Mouse (Mus musculus): ENCODE data around the gene Rexo1. TPM values are rescaled to one million over a fixed set of nuclear protein-coding genes. Genes with fewer than 3 reads are reported as not detected.

Gene Rexo1
- polyA plus RNA-seq, 1 experiment: 62.7 TPM

DNA sequence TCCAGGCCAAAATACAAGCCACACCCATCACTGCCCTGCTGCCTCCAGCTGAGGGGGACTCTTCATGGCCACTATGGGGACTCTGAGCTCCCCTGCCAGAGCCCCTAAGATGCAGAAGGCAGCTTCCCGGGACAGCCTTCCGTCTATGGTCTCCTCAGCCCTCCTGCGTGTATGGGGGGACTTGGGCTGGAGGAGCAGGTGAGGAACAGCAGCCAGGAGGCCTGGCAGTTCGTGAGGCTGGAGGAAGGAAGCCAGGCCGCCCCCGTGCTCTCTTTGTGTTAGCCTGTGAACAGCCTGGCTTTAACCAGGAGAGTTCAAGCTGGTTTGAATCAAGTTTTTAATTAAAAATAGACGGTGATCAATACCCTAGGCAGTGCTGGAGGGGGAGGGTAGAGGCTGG is 59.1 kb downstream of the Rexo1 start:
- no peak for TF ChIP-seq CTCF (IDR thresholded peaks at IDR 0.05; ENCODE audit: insufficient read depth, low read length)
- TF ChIP-seq POLR2A (IDR thresholded peaks at IDR 0.05; ENCODE audit: borderline replicate concordance, extremely low read depth, low read depth, low read length): no peak
- WGBS: 10% methylated on average over 7 of the region's 7 CpGs
- Histone ChIP-seq H3K4me1 (ENCODE audit: control insufficient read depth, insufficient read depth, low read length) (no peaks in the 10 kb centered on the region), H3K4me3 (replicated peaks; ENCODE audit: extremely low read depth, low read depth, low read length) (no peak overlapping the region)
- DNase-seq: no peak

- H3K4me1 ChIP-seq (ENCODE audit: control insufficient read depth, insufficient read depth, low read length): no peaks in the 10 kb centered on the region; the same call in 1 of the 2 replicates
- H3K4me3 ChIP-seq (replicated peaks; ENCODE audit: extremely low read depth, low read depth, low read length): no peak overlapping the region
- DNase-seq: no peak
- WGBS: 1% methylated on average over 19 of the region's 20 CpGs
- TF ChIP-seq CTCF (IDR thresholded peaks at IDR 0.05; ENCODE audit: insufficient read depth, low read length): no peak
These were observed 64.9 kb downstream of the Rexo1 start for GRCm38 (mm10) chr10:80496421-80496820.

GRCm38 (mm10) chr10:80495901-80496300 is 65.5 kb downstream of the Rexo1 start:
- WGBS: under 1% methylated on average over 35 of the region's 35 CpGs
- no peak for TF ChIP-seq CTCF (IDR thresholded peaks at IDR 0.05; ENCODE audit: insufficient read depth, low read length)
- no peak for TF ChIP-seq POLR2A (IDR thresholded peaks at IDR 0.05; ENCODE audit: borderline replicate concordance, extremely low read depth, low read depth, low read length)
- Histone ChIP-seq H3K4me3 (replicated peaks; ENCODE audit: extremely low read depth, low read depth, low read length) (no peak overlapping the region), H3K4me1 (ENCODE audit: control insufficient read depth, insufficient read depth, low read length) (no peaks in the 10 kb centered on the region; the same call in 1 of the 2 replicates)
- DNase-seq: no peak

GRCm38 (mm10) chr10:80494732-80495131 is 66.6 kb downstream of the Rexo1 start, which contains the start of gene Onecut3:
Gene Onecut3, plus strand, starts transcription at chr10:80494835.
- H3K4me1 ChIP-seq (ENCODE audit: control insufficient read depth, insufficient read depth, low read length): peaks cover 2% of the 10 kb centered on the region; the same call in 1 of the 2 replicates
- no peak for TF ChIP-seq CTCF (IDR thresholded peaks at IDR 0.05; ENCODE audit: insufficient read depth, low read length)
- TF ChIP-seq POLR2A (IDR thresholded peaks at IDR 0.05; ENCODE audit: borderline replicate concordance, extremely low read depth, low read depth, low read length): no peak
- DNase-seq: no peak
- H3K4me3 ChIP-seq (replicated peaks; ENCODE audit: extremely low read depth, low read depth, low read length): peak within 1 kb of the TSS; percentile 13
- under 1% methylated on average over 42 of the region's 42 CpGs for WGBS

Other genes starting within 250 kb of the Rexo1 start
- 58.4 and 62.4 TPM in 2 replicates for gene 2310011J03Rik, start 241.0 kb downstream of the Rexo1 start, polyA plus RNA-seq (2012; rRNA removed)
- 9.8 and 10.4 TPM in 2 replicates for gene Pcsk4, start 232.1 kb downstream of the Rexo1 start, polyA plus RNA-seq (2012; rRNA removed)
- 23.7 and 26.8 TPM in 2 replicates for gene Reep6, start 231.6 kb downstream of the Rexo1 start, polyA plus RNA-seq (2012; rRNA removed)
- gene Adamtsl5, start 213.1 kb downstream of the Rexo1 start, polyA plus RNA-seq (2012; rRNA removed): 87.6 and 89.2 TPM in 2 replicates
- 5.5 and 6.0 TPM in 2 replicates for gene Plk5, start 205.1 kb downstream of the Rexo1 start, polyA plus RNA-seq (2012; rRNA removed)
- gene Mex3d, start 173.9 kb downstream of the Rexo1 start, polyA plus RNA-seq (2012; rRNA removed): 37.5 and 48.3 TPM in 2 replicates
- gene Mbd3, start 162.0 kb downstream of the Rexo1 start, polyA plus RNA-seq (2012; rRNA removed): 131 and 143 TPM in 2 replicates
- 1,202 and 1,263 TPM in 2 replicates for gene Uqcr11, start 154.7 kb downstream of the Rexo1 start, polyA plus RNA-seq (2012; rRNA removed)
- gene Tcf3, start 127.9 kb downstream of the Rexo1 start, polyA plus RNA-seq (2012; rRNA removed): 94.7 and 98.6 TPM in 2 replicates
- gene Onecut3, start 66.7 kb downstream of the Rexo1 start, polyA plus RNA-seq (2012; rRNA removed): not detected in 2 replicates
- 0.08 and 0.11 TPM in 2 replicates for gene Atp8b3, start 22.4 kb downstream of the Rexo1 start, polyA plus RNA-seq (2012; rRNA removed)
- 24.8 and 31.5 TPM in 2 replicates for gene Klf16, start 15.8 kb upstream of the Rexo1 start, polyA plus RNA-seq (2012; rRNA removed)
- gene Abhd17a, start 28.8 kb upstream of the Rexo1 start, polyA plus RNA-seq (2012; rRNA removed): 191 and 262 TPM in 2 replicates
- 91.4 and 110 TPM in 2 replicates for gene Scamp4, start 41.3 kb upstream of the Rexo1 start, polyA plus RNA-seq (2012; rRNA removed)
- gene Adat3, start 41.3 kb upstream of the Rexo1 start, polyA plus RNA-seq (2012; rRNA removed): 10.0 and 14.1 TPM in 2 replicates
- 1.6 and 2.2 TPM in 2 replicates for gene Gm49322, start 44.5 kb upstream of the Rexo1 start, polyA plus RNA-seq (2012; rRNA removed)
- gene Csnk1g2, start 61.3 kb upstream of the Rexo1 start, polyA plus RNA-seq (2012; rRNA removed): 246 and 276 TPM in 2 replicates
- 87.0 and 91.3 TPM in 2 replicates for gene Btbd2, start 95.5 kb upstream of the Rexo1 start, polyA plus RNA-seq (2012; rRNA removed)
- gene Mknk2, start 116.6 kb upstream of the Rexo1 start, polyA plus RNA-seq (2012; rRNA removed): 267 and 338 TPM in 2 replicates
- gene Mob3a, start 140.4 kb upstream of the Rexo1 start, polyA plus RNA-seq (2012; rRNA removed): 51.5 and 52.4 TPM in 2 replicates
- 61.9 and 70.8 TPM in 2 replicates for gene Izumo4, start 140.6 kb upstream of the Rexo1 start, polyA plus RNA-seq (2012; rRNA removed)
- 111 and 136 TPM in 2 replicates for gene Ap3d1, start 180.7 kb upstream of the Rexo1 start, polyA plus RNA-seq (2012; rRNA removed)
- 29.9 and 43.0 TPM in 2 replicates for gene Dot1l, start 193.6 kb upstream of the Rexo1 start, polyA plus RNA-seq (2012; rRNA removed)
- gene Sf3a2, start 236.6 kb upstream of the Rexo1 start, polyA plus RNA-seq (2012; rRNA removed): 35.7 and 38.7 TPM in 2 replicates
- gene Plekhj1, start 237.1 kb upstream of the Rexo1 start, polyA plus RNA-seq (2012; rRNA removed): 51.2 and 58.8 TPM in 2 replicates
- gene Amh, start 243.7 kb upstream of the Rexo1 start, polyA plus RNA-seq (2012; rRNA removed): 0.62 and 1.3 TPM in 2 replicates

Measured in lung, adult 2 months (tissue).